Mouse (Mus musculus): ENCODE data around the gene Cyp4a31. TPM values are rescaled to one million over a fixed set of nuclear protein-coding genes. Genes with fewer than 3 reads are reported as not detected.

The Cyp4a31 gene
- 0.17 TPM for polyA plus RNA-seq (2014; fragmentation: Illumina TruSeq; extraction: RNeasy Lipid Tissue Mini Kit (QIAGEN cat#74804); ENCODE audit: low read depth, low replicate concordance)

GRCm38 (mm10) chr4:115563401-115563800, at the start of gene Cyp4a31:
Cyp4a31 (plus strand) TSS chr4:115563649.

GRCm38 (mm10) chr4:115518000-115518399, 45.4 kb upstream of the Cyp4a31 start, which contains the start of gene Cyp4a10:
Cyp4a10 (plus strand) TSS chr4:115518264.

GRCm38 (mm10) chr4:115600611-115601010, 37.2 kb downstream of the Cyp4a31 start, which contains the start of gene Cyp4a32:
Cyp4a32 (plus strand) TSS chr4:115600969.

Other genes with a start within 250 kb of the Cyp4a31 start
- gene Cyp4a12b, start 152.0 kb upstream of the Cyp4a31 start, polyA plus RNA-seq (2014; fragmentation: Illumina TruSeq; extraction: RNeasy Lipid Tissue Mini Kit (QIAGEN cat#74804); ENCODE audit: low read depth, low replicate concordance), result not detected
- gene Cyp4a30b, start 111.0 kb upstream of the Cyp4a31 start, polyA plus RNA-seq (2014; fragmentation: Illumina TruSeq; extraction: RNeasy Lipid Tissue Mini Kit (QIAGEN cat#74804); ENCODE audit: low read depth, low replicate concordance), result not detected
- 0.21 TPM for gene Cyp4a14, start 67.5 kb upstream of the Cyp4a31 start, polyA plus RNA-seq (2014; fragmentation: Illumina TruSeq; extraction: RNeasy Lipid Tissue Mini Kit (QIAGEN cat#74804); ENCODE audit: low read depth, low replicate concordance)
- gene Cyp4a10, start 45.4 kb upstream of the Cyp4a31 start, polyA plus RNA-seq (2014; fragmentation: Illumina TruSeq; extraction: RNeasy Lipid Tissue Mini Kit (QIAGEN cat#74804); ENCODE audit: low read depth, low replicate concordance), result 0.20 TPM
- not detected for gene Cyp4a32, start 37.3 kb downstream of the Cyp4a31 start, polyA plus RNA-seq (2014; fragmentation: Illumina TruSeq; extraction: RNeasy Lipid Tissue Mini Kit (QIAGEN cat#74804); ENCODE audit: low read depth, low replicate concordance)
- not detected for gene Cyp4b1, start 84.1 kb downstream of the Cyp4a31 start, polyA plus RNA-seq (2014; fragmentation: Illumina TruSeq; extraction: RNeasy Lipid Tissue Mini Kit (QIAGEN cat#74804); ENCODE audit: low read depth, low replicate concordance)
- gene Efcab14, start 174.1 kb downstream of the Cyp4a31 start, polyA plus RNA-seq (2014; fragmentation: Illumina TruSeq; extraction: RNeasy Lipid Tissue Mini Kit (QIAGEN cat#74804); ENCODE audit: low read depth, low replicate concordance), result 53.7 TPM
- gene Tex38, start 217.4 kb downstream of the Cyp4a31 start, polyA plus RNA-seq (2014; fragmentation: Illumina TruSeq; extraction: RNeasy Lipid Tissue Mini Kit (QIAGEN cat#74804); ENCODE audit: low read depth, low replicate concordance), result 48.8 TPM
- 52.3 TPM for gene Atpaf1, start 221.2 kb downstream of the Cyp4a31 start, polyA plus RNA-seq (2014; fragmentation: Illumina TruSeq; extraction: RNeasy Lipid Tissue Mini Kit (QIAGEN cat#74804); ENCODE audit: low read depth, low replicate concordance)